Mouse (Mus musculus) gastrocnemius, adult 18-20 months (tissue): ENCODE measurements around the gene Pld1. TPM values are rescaled to one million over a fixed set of nuclear protein-coding genes. Genes with fewer than 3 reads are reported as not detected.
A peak's percentile ranks its signal among the peaks of the same experiment; 100 is the strongest.
"Not testable (repeated sequence)": the region's sequence is repeated elsewhere in the genome, so short reads cannot be mapped to it uniquely, and the experiment has no call there.

Experiments used
- DNase-seq: peaks from one replicate; pipeline ENCODE4 v3.0.0; 2021; ENCODE audit warnings: low spot score
- total RNA-seq, 2 experiments: library from RNA; stranded (reverse); gene quantifications; 2 replicates each; pipeline ENCODE4 v1.2.3; 2021

Gene Pld1
- total RNA-seq, 2 experiments from 2014 or later: 4.4 to 5.4 TPM

DNA sequence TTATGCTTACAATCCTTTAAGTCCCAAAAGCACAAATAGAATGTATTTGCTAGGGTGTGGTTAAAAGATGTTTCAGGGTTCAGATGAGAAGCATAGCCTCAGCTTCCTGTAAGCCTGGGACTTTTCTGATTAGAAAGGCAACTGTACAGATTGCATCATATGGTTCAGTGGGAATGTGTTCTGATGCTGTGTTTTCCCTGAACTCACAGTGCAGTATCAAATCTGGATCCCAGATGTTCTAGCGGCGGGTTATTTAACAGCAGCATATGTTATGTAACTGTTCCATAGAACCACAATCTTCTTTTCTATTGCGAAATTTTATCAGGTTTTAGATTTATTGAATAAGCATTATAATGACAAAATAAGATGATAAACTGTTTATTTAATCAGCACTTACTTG is 3.1 kb downstream of the Pld1 start:
- no peak for DNase-seq

DNA sequence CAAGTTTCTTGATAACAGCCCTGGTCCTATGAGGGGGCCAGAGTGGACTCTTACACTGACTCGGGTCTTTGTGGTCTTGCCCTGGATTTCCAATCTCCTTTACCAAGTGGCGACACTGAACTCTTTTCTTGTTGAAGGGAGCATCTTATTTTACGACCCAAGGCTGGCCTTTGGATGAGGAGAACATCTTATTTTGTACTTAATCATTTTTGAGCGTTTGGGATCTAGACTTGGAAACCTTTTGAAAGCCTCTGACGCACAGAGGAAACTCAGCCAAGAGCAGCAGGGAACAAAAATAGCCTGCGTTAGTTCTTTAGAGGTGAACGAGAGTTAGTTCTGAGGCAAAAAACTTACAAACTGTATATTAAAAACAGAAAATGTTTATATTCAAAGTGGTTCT is 4.5 kb downstream of the Pld1 start:
- DNase-seq: peak; percentile 64

DNA sequence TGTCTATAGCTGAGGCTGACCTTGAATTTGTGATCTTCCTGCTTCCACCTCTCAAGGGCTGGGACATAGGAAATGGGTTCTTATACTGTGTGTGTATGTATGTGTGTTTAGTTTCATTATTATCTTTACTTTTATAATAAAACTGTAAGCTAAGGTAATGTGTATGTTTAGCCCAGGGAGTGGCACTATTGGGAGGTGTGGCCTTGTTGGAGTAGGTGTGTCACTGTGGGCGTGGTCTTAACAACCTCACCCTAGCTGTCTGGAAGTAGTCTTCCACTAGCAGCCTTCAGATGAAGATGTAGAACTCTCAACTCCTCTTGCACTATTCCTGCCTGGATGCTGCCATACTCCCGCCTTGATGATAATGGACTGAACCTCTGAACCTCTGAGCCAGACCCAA is 6.9 kb downstream of the Pld1 start:
- not testable (repeated sequence) for DNase-seq

DNA sequence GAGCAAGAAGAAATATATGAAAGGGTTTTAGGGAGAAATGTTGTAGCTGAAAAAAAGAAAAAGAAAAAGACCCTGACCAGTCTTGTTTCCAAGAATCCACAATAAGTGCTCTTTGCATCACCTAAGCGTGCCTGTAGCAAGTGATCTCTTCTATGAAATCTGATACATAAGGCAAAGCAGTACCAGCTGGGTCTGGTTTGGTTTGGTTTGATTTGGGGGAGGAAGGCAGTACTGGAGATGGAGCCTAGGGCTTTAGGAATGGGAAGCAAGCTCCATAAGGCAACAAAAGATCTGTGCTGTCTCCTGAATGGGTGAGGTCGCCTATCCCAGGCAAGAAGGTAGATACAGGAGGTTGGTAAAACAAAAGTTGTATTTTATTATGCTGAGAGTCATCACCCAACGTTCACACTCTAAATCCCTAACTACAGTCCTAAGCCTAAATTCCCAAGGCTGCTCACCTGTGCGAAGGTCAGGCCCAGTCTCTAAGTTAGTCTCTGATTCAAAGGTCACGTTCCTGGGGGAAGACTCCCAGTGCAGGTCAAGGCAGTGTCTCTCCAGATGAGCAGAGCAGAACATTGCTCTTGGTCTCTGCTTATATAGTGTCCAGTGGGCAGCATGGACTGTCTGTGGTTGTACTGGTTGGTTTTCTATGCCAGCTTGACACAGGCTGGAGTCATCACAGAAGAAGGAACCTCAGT is 10.8 kb downstream of the Pld1 start:
- no peak for DNase-seq

DNA sequence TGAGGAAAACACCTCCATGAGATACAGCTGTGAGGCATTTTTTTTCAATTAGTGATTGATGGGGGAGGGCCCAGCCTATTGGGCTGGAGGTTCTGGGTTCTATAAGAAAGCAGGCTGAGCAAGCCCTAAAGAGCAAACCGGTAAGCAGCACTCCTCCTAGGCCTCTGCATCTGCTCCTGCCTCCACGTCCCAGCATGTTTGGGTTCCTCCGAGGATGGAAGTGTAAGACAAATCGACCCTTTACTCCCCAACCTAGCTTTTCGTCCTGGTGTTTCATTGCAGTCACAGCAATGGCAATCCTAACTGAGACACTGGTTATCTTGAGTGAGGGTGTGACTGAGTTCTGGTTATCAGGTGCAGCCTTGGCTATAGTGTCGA is 11.4 kb downstream of the Pld1 start:
- no peak for DNase-seq

DNA sequence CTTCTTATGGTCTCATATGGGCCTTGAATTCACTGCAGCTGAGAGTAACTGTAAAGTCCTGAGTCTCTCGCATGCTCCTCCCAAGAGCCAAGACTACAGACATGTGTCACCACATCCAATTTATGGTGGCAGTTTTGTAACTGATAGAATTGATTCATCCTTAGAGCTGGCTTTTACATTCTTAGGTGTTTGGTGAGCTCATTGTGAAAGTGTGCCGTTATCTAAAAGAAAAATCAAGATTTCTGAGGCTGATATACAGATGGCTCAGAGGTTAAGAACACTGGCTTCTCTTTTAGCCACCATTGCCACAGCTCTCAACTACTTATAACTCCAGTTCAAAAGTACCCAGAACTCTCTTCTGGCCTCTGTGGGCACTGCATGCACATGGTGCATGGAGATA is 12.2 kb downstream of the Pld1 start:
- no peak for DNase-seq

DNA sequence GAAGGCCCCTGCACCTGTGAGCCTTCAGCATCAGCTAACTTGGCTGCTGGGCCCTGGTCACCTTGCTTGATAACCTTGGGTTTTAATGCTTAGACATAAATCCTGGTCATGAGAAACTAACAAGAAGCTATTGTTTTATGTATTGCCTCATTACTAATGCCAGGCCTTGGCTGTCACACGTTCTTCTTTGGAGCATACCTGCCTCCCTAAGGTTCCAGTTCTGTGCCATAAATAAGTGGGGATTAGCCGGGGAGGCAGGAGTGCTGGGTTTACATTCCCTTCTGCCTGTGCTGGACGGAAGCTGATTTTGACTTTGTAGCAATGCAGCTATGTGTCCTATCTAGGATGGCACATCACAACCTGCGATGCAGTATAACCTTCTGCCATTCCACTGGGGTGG is 13.2 kb downstream of the Pld1 start:
- DNase-seq: no peak

DNA sequence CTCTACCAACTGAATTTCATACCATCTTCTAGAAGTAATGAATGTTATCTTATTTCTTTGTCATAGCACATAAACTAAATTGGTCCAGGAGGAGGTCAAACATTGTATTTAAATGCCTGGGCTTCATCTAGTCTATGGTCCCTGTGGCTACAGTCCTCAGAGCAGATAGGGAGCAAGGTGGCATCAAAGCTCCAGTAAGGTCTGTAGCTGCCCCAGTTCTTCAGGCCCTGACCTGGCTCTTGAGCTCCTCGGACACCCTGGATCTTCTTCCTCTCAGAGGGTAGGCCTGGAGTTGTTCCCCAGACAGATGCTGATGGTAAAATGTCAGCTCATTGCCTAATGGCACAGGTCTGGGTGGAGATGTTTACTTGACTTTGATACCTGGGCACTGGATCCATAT is 17.5 kb downstream of the Pld1 start:
- DNase-seq: no peak

DNA sequence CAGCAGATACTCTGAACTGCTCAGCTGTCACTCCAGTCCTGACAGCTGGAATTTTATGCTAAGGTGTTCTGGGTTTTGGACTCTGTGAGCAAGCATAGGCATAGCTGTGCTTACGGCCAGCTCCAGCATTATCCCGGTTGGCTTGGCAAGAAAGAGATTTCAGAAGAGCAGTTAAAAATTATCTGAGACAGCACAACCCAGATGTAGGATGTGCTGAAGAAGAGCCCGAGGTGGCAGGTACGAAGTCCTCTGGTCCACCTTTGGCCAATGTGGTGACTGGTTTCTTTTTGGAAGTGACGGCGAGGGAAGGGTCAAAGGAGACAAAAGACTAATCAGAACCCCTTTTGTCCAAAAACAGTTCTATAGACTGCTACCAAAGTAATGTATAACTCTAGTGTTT is 20.7 kb downstream of the Pld1 start:
- DNase-seq: no peak

DNA sequence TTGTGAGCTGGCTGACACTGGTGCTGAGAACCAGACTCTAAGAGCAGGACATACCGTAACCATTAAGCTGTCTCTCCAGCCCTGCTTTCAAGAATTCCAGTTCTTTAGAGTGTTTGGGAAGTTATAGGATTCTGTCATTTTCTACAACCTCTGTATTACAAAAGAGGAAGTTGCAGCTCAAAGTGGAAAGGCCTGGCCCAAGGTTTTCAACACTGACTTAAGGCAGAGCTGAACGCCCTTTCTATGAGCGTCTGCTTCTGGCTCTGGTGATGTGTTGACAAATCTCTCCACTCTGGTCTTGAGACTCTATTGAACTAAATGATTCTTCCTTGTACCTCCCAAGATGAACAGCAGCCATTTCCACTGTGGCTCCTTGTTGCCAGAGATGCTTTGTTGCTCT is 22.7 kb downstream of the Pld1 start:
- no peak for DNase-seq

DNA sequence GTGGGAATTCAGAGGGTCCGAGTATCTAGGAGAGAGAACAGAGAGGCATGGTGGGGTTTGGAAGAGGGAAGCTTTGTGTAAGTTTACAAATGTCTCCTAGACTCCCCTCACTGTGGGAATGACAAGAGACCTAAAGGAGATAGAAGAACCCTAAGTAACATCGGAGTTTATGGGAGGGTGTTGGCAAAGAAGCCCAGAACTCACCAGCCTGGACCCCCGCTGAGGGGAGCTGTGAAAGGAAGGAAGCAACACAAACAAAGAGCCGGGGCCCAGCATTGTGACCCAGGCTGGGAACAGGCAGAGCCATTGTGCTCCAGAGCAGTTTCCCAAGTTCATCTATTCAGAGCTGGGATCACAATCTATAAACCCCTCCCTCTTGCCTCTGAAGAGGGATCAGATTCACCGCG is 25.3 kb downstream of the Pld1 start:
- DNase-seq: no peak

DNA sequence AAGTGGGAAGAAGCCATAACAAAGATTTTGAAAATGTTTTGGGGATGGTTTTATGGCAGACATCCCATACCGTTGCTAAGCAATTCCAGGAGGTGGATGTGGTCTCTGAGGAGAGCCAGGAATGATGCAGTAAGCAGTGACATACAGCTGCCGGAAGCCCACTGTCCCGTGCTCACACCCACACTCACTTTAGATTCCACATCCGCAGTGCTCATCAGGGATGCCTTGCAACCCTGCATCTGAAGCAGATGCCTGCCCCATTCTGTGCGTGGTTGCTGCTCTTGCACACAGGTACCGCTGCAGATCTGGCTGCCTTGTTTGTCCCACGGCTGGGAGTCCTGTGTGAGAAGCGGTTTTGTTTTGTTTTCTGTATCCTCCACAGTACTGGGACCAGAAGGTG is 30.2 kb downstream of the Pld1 start:
- DNase-seq: no peak

DNA sequence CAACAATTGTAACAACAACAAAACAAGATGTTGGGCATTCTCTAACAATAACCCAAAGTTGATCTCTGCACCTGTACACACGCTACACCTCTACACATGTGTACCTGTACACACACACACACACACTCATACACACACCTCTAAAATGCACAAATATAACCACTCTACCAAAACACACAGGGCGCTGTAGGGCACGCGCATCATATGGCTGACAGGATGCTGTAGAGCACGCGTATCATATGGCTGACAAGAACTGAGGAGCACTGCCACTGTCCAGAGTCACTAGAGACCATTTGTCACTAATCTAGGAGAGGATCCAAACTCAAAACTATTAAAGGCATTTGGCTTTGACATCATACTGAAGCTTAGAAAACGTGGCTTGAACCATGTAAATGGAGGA is 35.4 kb downstream of the Pld1 start:
- no peak for DNase-seq

DNA sequence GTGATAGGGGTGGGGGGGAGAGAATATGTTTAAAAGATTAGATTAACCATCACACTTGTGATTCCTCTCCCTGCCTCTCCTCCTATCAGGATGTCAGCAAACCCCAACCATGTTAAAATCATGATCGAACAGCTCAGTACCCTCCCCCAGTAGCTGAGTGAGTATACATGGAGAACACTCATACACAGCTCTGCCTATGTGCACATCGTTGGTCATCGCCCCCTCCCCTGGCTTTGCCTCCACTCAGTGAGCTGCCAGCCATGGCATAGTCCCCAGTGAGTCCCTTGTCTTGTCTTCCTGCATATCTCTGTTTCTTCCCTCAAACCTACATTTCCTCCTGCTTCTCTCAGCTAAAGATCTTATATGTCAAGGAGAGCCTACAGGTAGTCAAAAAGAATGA is 36.5 kb downstream of the Pld1 start:
- DNase-seq: no peak

DNA sequence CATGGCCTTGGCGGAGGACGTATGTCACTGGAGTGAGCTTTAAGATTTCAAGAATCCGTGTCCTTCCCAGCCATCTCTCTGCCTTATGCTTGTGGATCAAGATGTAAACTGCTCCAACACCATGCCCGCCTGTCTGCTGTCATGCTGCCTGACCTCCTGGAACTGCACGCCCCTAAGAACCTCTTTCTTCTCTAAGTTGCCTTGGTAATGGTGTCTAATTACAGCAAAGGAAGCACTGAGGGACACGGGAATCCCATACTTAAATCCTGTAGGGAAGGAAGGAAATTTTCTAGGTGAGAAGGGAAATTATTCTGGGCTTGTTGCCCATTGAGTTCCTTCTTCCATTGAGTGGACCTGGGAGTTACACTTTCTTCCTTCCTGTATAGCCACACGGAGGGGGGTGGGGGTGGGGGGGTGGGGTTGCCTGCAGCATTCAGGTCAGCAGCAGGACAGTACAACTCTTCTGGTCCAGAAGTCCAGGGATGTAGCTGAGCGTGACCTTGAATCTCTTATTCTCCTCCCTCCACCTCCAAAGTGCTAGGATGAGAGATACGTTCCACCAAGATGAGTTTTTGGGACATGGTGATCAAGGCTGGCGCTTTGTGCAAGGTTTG is 38.5 kb downstream of the Pld1 start:
- no peak for DNase-seq

DNA sequence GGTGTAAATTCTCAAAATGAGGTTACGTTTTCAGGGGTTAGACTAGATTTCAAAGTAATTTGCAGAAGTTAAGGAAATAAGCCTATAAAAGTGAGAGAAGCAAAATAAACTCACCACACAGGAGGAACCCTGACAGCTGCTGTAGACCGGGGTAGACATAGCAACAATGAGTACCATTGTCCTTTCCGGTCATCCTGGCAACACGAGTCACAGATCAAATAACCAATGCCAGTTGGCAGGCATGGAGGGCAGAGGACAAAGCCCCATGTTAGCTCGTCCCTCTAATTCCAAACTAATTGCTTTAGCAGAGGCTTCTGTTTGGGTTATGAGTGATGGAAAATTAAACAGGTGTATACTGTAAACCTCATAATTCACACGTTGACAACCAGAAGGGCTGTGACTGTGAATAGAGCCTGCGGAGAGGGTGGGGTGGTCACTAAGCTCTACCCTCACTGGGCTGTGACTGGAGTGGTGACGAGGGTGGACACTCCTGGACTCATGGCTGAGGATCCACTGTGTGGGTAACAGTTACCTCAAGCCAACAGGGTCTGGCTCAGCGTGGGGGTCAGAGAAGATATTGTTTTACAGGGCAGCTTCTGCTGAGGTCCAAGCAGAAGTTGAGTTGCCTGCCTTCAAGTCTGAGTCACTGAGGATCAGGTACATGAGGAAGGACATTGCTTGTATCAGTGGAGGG is 39.7 kb downstream of the Pld1 start:
- DNase-seq: no peak

DNA sequence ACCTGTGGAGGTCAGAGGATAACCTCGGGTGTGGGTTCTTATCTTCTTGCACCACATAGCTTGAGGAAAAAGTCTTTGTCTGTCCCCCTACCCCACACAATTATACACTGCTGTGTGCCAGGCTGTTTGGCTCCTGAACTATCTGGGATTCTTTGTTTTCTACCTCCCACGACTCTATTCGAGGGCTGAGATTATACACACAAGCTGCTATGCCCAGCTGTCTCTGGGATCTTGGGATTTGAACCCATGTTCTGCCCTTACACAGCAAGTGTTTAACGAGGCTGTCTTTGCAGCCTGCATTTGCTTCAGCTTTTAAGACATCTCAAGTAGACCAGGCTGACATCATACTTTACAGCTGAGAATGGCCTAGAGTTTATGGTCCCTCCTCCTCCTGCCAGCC is 43.1 kb downstream of the Pld1 start:
- DNase-seq: no peak

DNA sequence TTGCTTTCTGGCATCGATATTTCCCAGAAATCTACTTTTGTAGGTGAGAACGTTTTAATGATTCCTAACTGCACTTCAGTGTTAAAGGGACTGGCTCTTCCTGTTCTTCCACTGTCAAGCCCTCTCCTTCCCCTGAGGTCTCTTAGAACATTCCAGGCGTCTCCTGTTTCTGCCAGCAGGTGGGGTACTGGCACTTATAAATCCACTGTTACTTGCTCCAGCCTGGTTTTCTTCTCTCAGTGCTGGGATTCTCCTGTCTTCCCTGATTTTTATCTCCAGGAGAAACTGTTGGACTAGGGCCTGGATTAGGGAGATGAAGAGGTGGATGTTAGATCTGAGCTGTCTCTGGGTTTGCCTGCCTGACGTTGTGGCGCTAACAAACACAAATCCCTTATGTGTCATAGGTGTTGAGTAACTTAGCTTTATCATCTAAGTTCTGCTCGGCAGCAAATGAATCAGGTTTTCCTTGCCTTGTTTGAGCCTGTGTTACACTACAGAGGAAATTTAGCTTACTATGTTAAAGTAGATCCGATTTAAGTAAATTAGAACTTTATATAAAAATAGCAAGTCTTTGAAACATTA is 44.0 kb downstream of the Pld1 start:
- peak; percentile 82 for DNase-seq

DNA sequence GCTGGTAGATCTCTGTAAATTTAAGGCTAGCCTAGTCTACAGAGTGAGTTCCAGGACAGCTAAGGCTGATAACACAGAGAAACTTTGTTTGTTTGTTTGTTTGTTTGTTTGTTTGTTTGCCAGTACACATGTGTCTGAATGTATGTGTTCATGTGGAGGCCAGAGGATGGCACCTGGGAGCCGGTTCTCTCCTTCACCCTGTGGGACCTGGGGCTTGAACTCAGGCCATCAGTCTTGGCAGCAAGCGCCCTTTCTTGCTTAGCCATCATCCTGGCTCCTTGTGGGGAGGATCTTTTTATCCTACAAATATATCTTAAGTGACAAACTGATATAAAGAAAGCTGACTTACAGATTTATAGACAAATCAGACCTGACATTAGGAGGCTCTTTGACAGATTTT is 44.8 kb downstream of the Pld1 start:
- DNase-seq: peak; percentile 15

DNA sequence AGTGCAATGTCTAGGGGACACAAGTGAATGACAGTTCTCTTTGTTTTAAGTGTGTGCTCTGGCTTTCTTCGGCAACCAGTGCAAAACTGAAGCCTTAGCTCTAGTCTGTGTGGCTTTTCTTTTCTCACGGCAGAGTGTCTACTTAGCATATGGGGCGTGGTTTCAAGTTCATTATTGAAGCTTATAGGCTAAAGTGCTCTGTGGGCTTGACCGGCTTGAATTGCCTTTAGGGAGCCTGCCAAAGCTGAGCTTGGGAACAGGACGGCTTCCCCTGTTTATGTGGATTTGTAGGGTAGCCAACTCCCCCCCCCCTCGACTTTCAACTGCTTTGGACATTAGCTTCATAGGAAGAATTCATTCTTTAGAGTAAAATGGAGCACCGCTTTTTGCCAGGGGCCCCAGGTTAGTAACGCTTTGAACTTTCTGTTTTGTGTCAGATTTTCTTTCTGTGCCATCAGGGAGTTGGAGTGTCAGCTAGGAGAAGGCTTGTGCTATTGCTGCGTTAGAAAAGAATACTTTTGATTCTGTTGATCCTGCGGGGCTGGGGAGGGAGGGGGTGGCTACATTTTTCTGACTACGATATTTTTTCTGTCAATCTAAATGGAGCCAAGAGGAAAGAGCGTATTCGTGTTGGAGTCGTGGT is 45.6 kb downstream of the Pld1 start:
- peak; percentile 89 for DNase-seq

DNA sequence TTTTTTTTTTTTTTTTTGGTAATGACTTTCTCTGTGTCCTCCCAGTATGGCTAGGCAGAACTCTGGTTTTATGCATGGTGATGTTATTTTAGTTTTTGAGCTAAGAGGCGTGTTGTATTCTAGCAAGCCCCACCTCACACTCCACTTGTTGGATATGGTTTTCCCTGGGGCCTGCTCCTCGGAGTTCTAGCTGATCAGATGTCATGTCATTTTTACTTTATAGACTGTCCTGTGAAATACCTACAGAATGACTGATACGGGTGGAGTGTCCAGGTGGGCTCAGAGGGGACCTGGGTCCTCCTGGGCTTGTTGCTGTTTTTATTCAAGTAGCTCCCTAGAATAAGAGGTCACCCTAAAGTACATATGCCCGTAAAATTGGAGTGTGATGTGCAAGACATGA is 46.1 kb downstream of the Pld1 start:
- DNase-seq: peak; percentile 20

DNA sequence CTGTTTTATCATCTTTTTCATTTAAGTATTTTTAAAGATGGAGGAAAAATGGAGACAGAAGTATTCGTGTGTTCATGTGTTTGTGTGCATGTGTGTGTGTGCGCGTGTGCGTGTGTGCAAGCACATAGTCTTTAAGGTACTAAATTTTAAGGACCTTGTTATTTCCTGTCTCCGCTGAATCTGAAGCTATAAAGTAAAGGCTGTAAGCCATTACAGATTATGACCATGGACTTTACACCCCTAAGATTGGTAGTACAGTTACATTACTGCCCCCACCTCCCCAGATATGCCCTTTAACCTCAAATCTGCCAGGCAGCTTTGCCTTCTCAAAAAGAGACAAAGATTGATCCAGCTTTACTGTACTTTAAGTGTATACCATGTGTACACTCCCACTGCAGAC is 46.8 kb downstream of the Pld1 start:
- DNase-seq: no peak
